14 mouse cellular contexts compared by ENCODE assay signal in the genomic region with DNA sequence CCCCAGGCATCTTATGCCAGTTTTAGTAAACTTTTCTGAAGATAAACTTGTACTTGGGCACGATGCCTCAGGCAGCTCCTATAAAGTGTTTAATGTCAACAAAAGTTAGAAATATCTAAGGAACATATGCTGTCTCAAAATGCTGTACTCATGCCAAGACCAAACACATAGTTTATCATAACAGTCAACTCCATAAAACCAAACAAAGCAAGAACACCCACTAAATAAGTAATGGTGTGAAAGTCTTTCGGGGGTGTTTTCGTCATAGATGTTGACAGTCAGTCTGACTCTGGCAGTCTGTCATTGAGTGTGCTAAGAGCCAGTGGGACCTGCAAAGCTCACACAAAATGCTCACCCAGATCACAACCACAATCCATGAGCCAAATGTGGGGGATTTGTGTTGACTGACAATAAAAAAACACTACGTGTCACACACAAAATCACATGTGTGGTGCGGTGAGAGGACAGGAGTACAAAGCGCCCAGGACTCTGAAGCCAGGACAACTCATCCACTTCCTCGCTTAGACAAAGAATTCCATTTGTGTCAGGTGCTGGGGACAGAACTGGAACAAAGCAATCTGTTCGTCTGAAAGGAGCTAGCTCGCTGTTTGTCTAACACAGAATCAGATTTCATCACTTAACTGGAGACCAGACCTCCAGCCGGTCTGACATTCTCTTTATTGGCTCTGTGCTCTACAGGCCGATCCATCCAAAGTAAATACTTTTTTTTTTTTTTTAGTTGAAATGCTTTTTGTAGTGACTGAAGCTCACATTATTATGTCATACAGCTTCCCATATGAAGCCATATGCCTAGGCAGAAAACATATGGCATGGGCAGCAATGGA.
"Had no signal": no experiment of that assay in that cellular context is flagged by ENCODE, and none has a peak within 500 bp of the region (broad histone marks: within the 10 kb centered on the region; RNA-seq: fewer than 3 reads in every experiment).

No protein-coding gene starts in this region.

- H3K4me3 ChIP-seq: liver, embryonic 15.5 days; megakaryocyte, embryonic 14.5 days; midbrain, embryonic 12.5 days; stomach, embryonic 15.5 days had no signal

- H3K27me3 ChIP-seq: liver, embryonic 15.5 days; megakaryocyte, embryonic 14.5 days; midbrain, embryonic 12.5 days; stomach, embryonic 15.5 days had no signal

- H3K27ac ChIP-seq: hindbrain, postnatal 0 days; liver, embryonic 15.5 days; macrophage; midbrain, embryonic 12.5 days; stomach, embryonic 15.5 days had no signal

- DNase-seq: kidney, adult 11 months; kidney, adult 9 months; kidney, postnatal 10 days; left cerebral cortex, postnatal 4 days; liver; right cerebral cortex, postnatal 14 days; thymus, adult 2 months; thymus, postnatal 25 days had no signal

- H3K4me2 ChIP-seq: liver, embryonic 15.5 days; midbrain, embryonic 12.5 days; stomach, embryonic 15.5 days had no signal

- H3K36me3 ChIP-seq: liver, embryonic 15.5 days; midbrain, embryonic 12.5 days; stomach, embryonic 15.5 days had no signal

- H3K9ac ChIP-seq: liver, embryonic 15.5 days; midbrain, embryonic 12.5 days; stomach, embryonic 15.5 days had no signal

- ATAC-seq: hindbrain, postnatal 0 days had no signal

- H3K9me3 ChIP-seq: liver, embryonic 15.5 days; megakaryocyte, embryonic 14.5 days; midbrain, embryonic 12.5 days; stomach, embryonic 15.5 days had no signal

- H3K4me1 ChIP-seq: liver, embryonic 15.5 days had no signal
